Mouse (Mus musculus): ENCODE measurements around the gene Tuba4a. TPM values are rescaled to one million over a fixed set of nuclear protein-coding genes. Genes with fewer than 3 reads are reported as not detected.

The Tuba4a gene
- polyA plus RNA-seq, 1 experiment from 2014 or later = 43.3 TPM

DNA sequence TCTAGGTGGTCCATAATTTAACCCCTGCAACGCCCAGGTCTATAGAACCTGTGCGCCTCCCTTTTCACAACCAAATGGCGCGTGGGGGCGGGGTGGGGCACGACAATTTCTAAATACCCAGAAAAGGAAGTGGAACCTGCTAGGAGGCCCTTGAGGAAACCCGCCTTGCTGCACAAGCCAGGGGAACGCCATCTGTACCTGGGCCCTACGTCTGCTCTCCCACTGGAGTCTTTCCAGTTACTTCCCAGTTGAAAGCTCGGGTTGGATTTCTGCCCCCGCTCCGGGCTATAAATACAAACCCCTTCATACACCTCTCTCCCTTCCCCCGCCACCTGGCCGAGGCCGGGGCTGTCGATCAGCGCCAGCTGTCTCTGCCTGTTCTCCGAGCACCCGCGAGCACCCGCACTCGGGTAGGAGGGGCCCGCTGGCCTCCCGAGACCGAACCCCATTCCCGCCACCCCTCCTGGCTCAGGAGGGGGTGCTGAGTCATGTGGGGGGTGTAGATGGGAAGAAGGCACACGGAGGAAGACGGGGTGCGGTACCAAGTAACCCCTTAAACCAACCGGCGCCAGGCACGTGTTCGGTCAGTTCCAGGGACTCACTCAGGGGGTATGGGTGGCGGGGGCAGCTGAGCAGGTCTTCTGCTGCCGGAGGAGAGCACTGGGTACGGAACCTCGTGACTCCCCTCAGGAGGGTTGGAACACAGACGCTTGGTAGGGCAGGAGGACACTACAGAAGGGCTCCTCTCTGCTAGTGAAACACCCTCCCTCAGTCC, 1.3 kb downstream of the Tuba4a start:
- Histone ChIP-seq H3K27ac (replicated peaks) (peak overlapping the region; percentile 54), H3K9ac (peak overlapping the region; percentile 83), H3K4me3 (peak overlapping the region; percentile 68), H3K4me2 (peak overlapping the region; percentile 99), H3K36me3 (peaks cover 28% of the 10 kb centered on the region), H3K9me3 (no peaks in the 10 kb centered on the region), H3K4me1 (peaks cover 27% of the 10 kb centered on the region), H3K27me3 (replicated peaks) (peaks cover 69% of the 10 kb centered on the region)
- ATAC-seq (ENCODE audit: extremely low read depth, insufficient number of reproducible peaks, low FRiP score, low TSS enrichment) = peak; percentile 72
- 1% methylated on average over 38 of the region's 38 CpGs for WGBS

DNA sequence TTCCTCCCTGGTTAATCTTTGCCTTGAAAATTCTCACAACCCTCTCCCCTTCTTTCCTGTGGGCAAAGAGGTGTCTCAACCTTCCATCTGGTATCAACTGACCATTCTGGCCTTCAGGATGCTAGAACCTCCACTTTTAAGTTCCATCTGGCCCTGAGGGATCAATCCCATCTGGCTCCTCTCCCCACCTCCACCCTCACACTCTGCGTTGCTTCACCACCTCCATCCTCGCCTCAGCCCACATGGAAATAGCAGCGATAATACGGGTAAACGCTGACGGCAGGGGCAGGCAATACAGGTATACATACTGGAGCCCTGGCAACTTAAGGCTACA, 1.8 kb downstream of the Tuba4a start:
- Histone ChIP-seq H3K9ac (peak overlapping the region; percentile 83), H3K4me3 (peak overlapping the region; percentile 68), H3K27ac (replicated peaks) (peak overlapping the region; percentile 54; the same call in 1 of the 2 replicates), H3K9me3 (no peaks in the 10 kb centered on the region), H3K36me3 (peaks cover 34% of the 10 kb centered on the region), H3K4me1 (peaks cover 33% of the 10 kb centered on the region), H3K27me3 (replicated peaks) (peaks cover 69% of the 10 kb centered on the region), H3K4me2 (peak overlapping the region; percentile 99)
- 4% methylated on average over 6 of the region's 6 CpGs for WGBS
- ATAC-seq (ENCODE audit: extremely low read depth, insufficient number of reproducible peaks, low FRiP score, low TSS enrichment) = no peak

DNA sequence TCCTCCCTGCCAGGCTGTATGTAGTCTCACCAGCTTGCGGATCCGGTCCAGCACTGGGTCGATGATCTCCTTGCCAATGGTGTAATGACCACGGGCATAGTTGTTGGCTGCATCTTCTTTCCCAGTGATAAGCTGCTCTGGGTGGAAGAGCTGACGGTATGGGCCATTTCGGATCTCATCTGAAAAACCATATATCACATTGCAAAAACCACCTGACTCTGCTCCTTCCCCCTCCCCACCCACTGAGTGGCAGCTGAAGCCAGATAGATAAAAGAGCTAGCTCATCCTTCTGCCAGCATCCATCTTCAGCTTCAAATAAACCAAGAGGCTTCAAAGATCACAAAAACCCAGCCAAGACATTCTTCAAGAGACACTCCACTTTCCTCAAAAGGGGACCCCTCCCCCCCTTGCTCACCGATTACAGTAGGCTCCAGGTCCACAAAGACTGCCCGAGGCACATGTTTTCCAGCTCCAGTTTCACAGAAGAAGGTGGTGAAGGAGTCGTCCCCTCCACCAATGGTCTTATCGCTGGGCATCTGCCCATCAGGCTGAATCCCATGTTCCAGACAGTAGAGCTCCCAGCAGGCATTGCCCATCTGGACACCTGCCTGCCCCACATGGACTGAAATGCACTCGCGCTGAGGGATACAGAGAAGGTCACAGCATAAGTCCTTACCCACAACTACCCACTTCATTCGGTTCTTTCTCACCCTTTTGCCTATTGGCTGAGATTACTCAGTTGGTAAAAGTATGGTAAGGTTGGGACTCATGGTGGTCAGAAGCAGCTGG, 2.7 kb downstream of the Tuba4a start:
- 67% methylated on average over 13 of the region's 13 CpGs for WGBS
- no peak overlapping the region; the same call in 1 of the 2 replicates for H3K9ac ChIP-seq
- H3K9me3 ChIP-seq = no peaks in the 10 kb centered on the region
- H3K27ac ChIP-seq (replicated peaks) = 0 out of 2 replicates have a peak overlapping the region, but pooled peaks have one; percentile 18
- ATAC-seq (ENCODE audit: extremely low read depth, insufficient number of reproducible peaks, low FRiP score, low TSS enrichment) = no peak
- H3K27me3 ChIP-seq (replicated peaks) = peaks cover 61% of the 10 kb centered on the region
- H3K4me3 ChIP-seq = peak overlapping the region; percentile 68
- H3K4me2 ChIP-seq = peak overlapping the region; percentile 99
- H3K4me1 ChIP-seq = peaks cover 40% of the 10 kb centered on the region
- peaks cover 42% of the 10 kb centered on the region for H3K36me3 ChIP-seq

DNA sequence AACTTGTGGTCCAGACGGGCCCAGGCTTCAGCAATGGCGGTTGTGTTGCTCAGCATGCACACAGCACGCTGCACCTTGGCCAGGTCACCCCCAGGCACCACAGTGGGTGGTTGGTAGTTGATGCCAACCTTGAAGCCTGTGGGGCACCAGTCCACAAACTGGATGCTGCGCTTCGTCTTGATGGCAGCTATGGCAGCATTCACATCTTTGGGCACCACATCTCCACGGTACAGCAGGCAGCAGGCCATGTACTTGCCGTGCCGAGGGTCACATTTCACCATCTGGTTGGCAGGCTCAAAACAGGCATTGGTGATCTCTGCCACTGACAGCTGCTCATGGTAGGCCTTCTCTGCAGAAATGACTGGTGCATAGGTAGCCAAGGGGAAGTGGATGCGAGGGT, 3.9 kb downstream of the Tuba4a start:
- Histone ChIP-seq H3K27me3 (replicated peaks) (peaks cover 49% of the 10 kb centered on the region), H3K9ac (no peak overlapping the region), H3K9me3 (no peaks in the 10 kb centered on the region), H3K4me3 (no peak overlapping the region), H3K4me1 (peaks cover 50% of the 10 kb centered on the region), H3K4me2 (no peak overlapping the region), H3K27ac (replicated peaks) (no peak overlapping the region), H3K36me3 (peaks cover 46% of the 10 kb centered on the region)
- WGBS = 92% methylated on average over 9 of the region's 9 CpGs
- ATAC-seq (ENCODE audit: extremely low read depth, insufficient number of reproducible peaks, low FRiP score, low TSS enrichment) = no peak

DNA sequence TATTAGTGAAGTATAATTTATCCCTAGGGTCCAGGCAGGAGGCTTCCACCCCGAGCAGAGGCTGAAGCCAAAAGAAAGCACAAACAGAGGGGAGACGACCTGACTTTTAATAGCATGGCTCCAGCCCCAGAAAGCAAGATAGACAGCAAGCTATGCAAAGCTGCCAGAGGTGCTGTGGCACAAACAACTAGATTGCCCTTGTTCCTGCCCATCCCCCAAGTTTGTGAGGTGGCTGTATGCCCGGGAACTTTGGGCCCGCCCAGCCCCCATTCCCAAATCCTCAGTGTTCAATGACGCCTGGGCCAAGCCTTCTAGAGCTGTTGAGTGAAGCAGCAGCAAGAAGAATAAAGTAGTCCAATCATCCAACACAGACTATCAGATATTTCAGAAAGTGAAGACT, 4.8 kb downstream of the Tuba4a start:
- Histone ChIP-seq H3K27ac (replicated peaks) (no peak overlapping the region), H3K9me3 (no peaks in the 10 kb centered on the region), H3K4me1 (peaks cover 55% of the 10 kb centered on the region), H3K4me2 (no peak overlapping the region), H3K4me3 (no peak overlapping the region), H3K9ac (no peak overlapping the region), H3K36me3 (peaks cover 46% of the 10 kb centered on the region), H3K27me3 (replicated peaks) (peaks cover 41% of the 10 kb centered on the region)
- WGBS = 72% methylated on average over 5 of the region's 5 CpGs
- no peak for ATAC-seq (ENCODE audit: extremely low read depth, insufficient number of reproducible peaks, low FRiP score, low TSS enrichment)

DNA sequence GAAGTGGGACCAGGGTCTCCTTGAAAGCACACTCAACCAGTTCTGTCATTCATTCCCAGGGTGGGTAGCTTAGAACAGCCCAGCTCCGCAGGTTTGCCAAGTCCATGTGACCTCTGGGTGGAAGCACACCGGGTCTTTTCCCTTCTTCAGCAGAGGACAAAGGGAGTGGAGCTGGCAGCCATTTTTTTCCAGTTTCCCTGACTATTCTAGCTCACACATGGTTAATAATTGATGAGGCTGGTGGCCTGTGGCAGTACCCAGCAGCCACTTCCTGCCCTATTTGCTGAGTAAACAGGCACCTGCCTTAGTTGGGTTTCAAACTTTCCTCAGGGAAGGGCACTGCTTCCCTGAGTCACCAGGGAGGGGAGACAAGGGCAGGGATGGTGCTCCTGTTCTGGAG, 5.2 kb downstream of the Tuba4a start:
- 77% methylated on average over 2 of the region's 2 CpGs for WGBS
- Histone ChIP-seq H3K4me1 (peaks cover 55% of the 10 kb centered on the region), H3K9me3 (no peaks in the 10 kb centered on the region), H3K27ac (replicated peaks) (no peak overlapping the region), H3K36me3 (peaks cover 46% of the 10 kb centered on the region), H3K27me3 (replicated peaks) (peaks cover 41% of the 10 kb centered on the region), H3K4me2 (no peak overlapping the region), H3K4me3 (no peak overlapping the region), H3K9ac (no peak overlapping the region)
- no peak for ATAC-seq (ENCODE audit: extremely low read depth, insufficient number of reproducible peaks, low FRiP score, low TSS enrichment)

DNA sequence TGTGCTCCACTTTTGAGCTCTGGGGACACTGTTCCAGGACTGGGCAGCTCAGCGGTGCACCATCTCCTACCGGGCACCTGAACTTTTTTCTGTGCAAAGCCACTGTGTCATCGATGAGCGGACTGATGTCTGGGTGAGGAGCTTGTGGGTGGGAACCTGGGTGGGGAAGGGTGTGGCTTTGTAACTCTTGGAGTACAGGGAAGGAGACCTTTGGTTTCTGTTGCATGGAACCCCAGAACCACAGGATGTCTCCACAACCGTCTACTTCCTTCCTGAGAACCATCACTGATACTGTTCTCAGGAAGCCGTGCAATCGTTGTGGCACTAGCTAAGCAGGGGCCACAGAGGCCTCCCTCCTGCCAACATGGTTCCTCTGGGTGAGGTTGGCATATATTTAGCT, 6.6 kb downstream of the Tuba4a start:
- H3K9me3 ChIP-seq = no peaks in the 10 kb centered on the region
- no peak overlapping the region for H3K4me2 ChIP-seq
- WGBS = 70% methylated on average over 7 of the region's 7 CpGs
- H3K9ac ChIP-seq = no peak overlapping the region
- H3K36me3 ChIP-seq = peaks cover 46% of the 10 kb centered on the region
- no peak for ATAC-seq (ENCODE audit: extremely low read depth, insufficient number of reproducible peaks, low FRiP score, low TSS enrichment)
- no peak overlapping the region for H3K27ac ChIP-seq (replicated peaks)
- H3K4me1 ChIP-seq = peaks cover 56% of the 10 kb centered on the region
- no peak overlapping the region for H3K4me3 ChIP-seq
- H3K27me3 ChIP-seq (replicated peaks) = peaks cover 39% of the 10 kb centered on the region

DNA sequence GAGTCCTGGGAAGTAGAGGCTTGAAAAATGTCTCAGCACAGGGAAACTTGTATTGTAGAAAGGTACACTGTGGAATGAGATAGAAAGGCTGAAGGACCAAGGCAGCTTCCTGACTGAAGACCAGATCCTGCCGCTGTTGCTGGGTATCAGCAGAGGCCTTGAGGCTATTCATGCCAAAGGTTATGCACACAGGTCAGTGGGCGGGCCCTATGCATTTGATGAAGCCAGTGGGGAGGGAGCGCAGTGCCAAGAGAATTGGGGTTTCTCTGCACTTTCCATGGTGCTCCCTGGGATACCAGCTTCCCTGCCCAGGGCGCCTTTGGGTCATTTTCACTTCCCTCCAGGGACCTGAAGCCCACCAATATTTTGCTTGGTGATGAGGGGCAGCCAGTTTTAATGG, 7.1 kb downstream of the Tuba4a start:
- Histone ChIP-seq H3K4me3 (no peak overlapping the region), H3K27ac (replicated peaks) (no peak overlapping the region), H3K4me1 (peaks cover 50% of the 10 kb centered on the region), H3K9ac (no peak overlapping the region), H3K36me3 (peaks cover 46% of the 10 kb centered on the region), H3K4me2 (peak overlapping the region; percentile 10; the same call in 1 of the 2 replicates), H3K9me3 (no peaks in the 10 kb centered on the region), H3K27me3 (replicated peaks) (peaks cover 34% of the 10 kb centered on the region)
- ATAC-seq (ENCODE audit: extremely low read depth, insufficient number of reproducible peaks, low FRiP score, low TSS enrichment) = no peak
- WGBS = 85% methylated on average over 4 of the region's 4 CpGs

DNA sequence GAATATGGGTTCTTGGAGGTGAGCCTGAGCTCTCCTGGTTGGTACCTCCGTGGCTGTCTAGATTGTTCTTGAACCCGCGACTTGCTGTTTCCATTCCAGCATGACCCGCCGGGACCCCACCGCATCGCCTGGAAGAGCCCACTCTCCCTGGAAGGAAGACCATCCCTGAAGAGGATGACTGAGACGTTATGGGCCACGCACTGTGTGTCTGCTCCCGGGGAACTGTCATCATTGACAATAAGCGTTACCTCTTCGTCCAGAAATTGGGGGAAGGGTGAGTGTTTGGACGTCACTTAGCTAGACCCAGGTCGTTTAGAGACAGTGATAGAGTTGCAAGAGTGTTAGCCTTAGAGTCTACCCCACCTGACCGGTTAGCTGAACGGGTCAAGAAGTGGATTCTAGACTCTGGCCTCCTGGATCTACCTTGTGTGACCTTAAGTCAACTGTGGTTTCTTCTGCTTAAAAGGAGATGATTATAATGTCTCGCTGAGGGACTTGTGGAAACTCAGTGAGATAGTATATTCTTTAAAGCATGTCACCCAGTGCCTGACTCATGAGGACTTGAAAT, 8.4 kb downstream of the Tuba4a start:
- ATAC-seq (ENCODE audit: extremely low read depth, insufficient number of reproducible peaks, low FRiP score, low TSS enrichment) = no peak
- peak overlapping the region; percentile 99 for H3K4me2 ChIP-seq
- H3K9me3 ChIP-seq = no peaks in the 10 kb centered on the region
- peaks cover 46% of the 10 kb centered on the region for H3K36me3 ChIP-seq
- peak overlapping the region; percentile 57 for H3K27ac ChIP-seq (replicated peaks)
- H3K4me1 ChIP-seq = peaks cover 47% of the 10 kb centered on the region
- H3K9ac ChIP-seq = peak overlapping the region; percentile 98
- H3K27me3 ChIP-seq (replicated peaks) = peaks cover 21% of the 10 kb centered on the region
- WGBS = 10% methylated on average over 17 of the region's 17 CpGs
- H3K4me3 ChIP-seq = peak overlapping the region; percentile 92

DNA sequence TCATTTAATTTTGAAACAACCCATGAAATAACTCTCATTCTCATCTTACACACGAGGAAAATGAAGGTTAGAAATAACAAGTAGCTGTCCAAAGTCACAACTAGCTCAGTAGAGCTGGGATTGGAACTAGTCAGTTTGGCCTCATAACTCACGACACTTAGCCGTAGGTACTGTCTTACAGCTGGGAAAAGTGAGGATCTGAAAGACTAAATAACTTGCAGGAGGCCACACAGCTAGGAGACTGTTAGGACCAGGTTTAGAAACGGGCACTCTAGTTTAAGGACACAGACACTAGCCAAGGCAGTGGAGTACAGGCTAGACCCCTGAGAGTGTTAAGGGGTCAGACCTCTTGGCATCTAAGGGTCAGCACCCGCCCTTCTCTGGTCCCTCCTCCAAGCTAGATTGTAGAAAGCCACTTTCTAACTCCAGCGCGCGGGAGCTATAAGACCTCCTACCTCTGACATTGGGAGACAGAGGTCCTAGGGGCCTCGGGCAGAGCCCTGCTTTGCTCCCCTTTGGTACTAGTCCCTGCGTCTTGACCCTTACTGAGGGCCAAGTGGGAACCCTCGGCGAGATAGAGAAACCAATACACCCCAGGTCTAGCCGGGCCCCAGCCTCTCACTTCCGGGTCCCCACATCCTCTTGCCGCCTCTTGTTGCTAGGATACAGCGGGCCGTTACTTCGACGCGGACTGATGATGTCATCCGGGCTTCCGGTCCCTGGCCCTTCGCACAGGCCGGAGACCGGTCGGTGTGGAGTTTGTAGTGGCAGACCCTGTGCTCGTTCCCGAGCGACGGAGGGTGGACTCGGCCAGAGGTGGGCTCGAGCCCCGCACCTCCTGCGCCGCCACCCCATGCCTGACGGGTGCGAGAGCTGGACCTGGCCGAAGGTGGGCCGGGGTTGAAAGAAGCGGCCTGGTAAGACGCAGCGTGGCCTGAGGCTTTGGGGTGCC, 9.3 kb downstream of the Tuba4a start, which contains the start of the genes Glb1l and Stk16:
Gene Glb1l, minus strand, starts transcription at position 678 of the 952 bp plus-strand sequence.
Gene Stk16, plus strand, starts transcription at position 703 of the 952 bp plus-strand sequence.
- H3K4me3 ChIP-seq = peak within 1 kb of the TSS; percentile 92
- WGBS = 5% methylated on average over 42 of the region's 42 CpGs
- H3K9me3 ChIP-seq = no peaks in the 10 kb centered on the region
- peak within 1 kb of the TSS; percentile 98 for H3K9ac ChIP-seq
- peak within 1 kb of the TSS; percentile 57 for H3K27ac ChIP-seq (replicated peaks)
- H3K4me2 ChIP-seq = peak within 1 kb of the TSS; percentile 99
- peaks cover 47% of the 10 kb centered on the region for H3K4me1 ChIP-seq
- peak; percentile 82 for ATAC-seq (ENCODE audit: extremely low read depth, insufficient number of reproducible peaks, low FRiP score, low TSS enrichment)
- H3K27me3 ChIP-seq (replicated peaks) = peaks cover 16% of the 10 kb centered on the region
- peaks cover 38% of the 10 kb centered on the region for H3K36me3 ChIP-seq
